Mouse (Mus musculus) yolk sac, embryonic 10.5 days (tissue): Measurements from ENCODE around the gene Cdhr1.

Experiments
- DNase-seq: peaks from one replicate; pipeline ENCODE4 v3.0.0-alpha.2; 2017; ENCODE audit warnings: low spot score

Cdhr1 gene

GRCm38 (mm10) chr14:37068516-37068915 is 29.6 kb downstream of the Cdhr1 start:
- DNase-seq = peak; percentile 40

DNA sequence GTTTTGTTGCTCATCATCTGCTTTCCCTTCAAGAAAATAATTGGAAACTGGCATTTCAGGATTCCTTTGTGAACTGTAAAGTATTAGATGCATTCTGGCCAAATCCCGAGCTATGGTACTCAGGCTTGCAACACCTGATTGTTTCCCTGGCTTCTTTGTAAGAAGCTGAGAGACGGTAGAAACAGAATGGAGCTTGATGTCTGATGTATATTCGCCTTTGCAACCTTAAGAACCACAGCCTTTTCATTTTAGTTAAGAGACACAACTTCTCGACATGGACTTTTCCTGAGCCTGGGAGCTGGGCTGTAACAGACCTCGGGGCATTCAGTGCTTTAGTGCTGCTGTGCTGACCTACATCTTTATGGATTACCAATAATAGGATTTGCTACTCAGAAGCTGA is 30.5 kb downstream of the Cdhr1 start, which contains the start of gene Lrit2:
Gene Lrit2, plus strand, starts transcription at position 301 of the 400 bp plus-strand sequence.
- DNase-seq = no peak

DNA sequence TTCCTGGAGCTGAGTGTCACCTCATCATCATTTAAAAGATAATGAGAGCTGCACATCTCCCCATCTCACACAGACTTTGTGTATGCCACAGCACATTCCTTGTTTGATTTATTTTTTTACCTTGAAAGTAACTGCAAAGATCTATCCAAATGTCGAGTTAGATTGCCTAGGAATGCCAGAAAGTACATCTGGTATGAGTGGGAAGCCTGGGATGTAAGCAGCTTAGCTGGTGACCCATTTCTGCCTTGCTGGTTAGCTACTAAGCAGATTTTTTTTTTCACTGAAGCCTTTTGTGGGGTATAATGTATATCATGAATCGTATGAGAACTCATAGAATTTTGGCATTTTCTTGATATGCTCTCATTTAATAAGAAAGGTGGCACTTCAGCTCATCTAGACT is 31.5 kb downstream of the Cdhr1 start:
- DNase-seq = no peak

- DNase-seq = no peak
These were observed 33.3 kb downstream of the Cdhr1 start for GRCm38 (mm10) chr14:37064849-37065248.

- no peak for DNase-seq
These were observed 49.2 kb downstream of the Cdhr1 start, which contains the start of gene Rgr for GRCm38 (mm10) chr14:37048914-37049410. TSS of gene Rgr (minus strand) at chr14:37048964.

DNA sequence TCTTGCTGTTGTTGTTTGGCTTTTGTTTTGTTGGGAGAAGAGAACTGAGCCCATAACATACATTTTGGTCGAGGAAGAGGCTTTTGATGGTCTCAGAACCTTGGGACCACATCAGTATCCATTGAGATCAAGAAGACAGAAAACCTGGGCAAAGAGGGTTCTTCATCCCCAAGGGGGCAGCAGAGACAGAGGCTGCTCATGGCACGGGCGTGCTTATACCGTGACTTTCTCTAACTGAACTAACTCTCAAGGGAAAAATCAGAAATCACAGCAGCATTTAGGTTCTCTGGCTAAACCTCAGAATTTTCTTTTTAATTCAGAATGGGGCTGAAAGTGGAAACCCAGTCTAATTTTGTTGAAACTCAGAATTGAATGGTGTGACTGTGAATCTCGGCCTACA is 63.7 kb downstream of the Cdhr1 start:
- no peak for DNase-seq

DNA sequence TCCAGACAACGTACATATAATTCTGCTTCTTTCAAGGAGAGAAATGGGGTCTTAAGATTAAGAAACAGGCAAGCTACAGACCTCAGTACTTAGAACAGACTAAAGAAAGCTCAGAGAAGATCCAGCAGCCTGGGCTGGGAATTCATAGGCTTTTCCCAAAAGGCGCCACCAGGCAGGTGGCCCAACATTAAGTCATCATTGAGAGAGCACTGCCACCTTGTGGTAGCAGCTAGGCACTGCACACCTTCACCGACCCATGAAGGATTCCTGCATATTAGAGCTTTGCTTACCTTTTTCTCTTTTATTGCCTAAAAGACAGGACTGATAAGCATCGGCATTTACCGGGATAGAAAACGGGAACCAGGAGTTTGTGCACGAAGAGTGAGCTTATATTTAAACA is 64.9 kb downstream of the Cdhr1 start:
- DNase-seq = peak; percentile 33

DNA sequence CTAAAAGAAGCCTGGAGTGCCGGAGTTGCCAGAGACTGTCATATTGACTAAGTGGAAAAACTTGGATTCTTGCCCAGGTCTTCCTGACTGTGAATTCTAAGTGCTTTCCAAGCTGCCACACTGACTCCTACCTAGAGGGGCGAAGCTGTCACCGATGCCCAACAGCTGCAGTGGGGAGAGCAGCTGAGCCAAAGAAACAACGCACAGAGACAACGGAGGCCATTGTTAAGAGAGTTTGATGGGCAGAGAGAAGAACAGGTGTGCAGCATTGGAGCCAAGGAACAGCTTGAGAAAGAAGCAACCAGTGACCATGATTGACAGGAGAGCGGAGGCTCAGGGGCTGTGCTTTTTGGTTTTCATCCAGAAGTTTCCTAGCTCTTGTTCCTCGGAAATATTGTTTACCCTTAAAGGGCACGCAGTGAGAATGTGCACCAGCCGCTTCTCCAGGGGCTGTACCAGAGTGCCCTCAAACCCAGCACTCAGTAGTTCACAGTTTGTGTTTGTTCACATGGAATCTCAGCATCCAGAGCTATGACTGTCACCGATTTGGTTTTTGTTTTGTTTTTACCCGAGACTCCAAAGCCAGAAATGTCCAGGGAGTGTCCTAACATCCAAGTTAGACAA is 65.6 kb downstream of the Cdhr1 start:
- DNase-seq = no peak

- no peak for DNase-seq
These were observed 69.6 kb downstream of the Cdhr1 start for GRCm38 (mm10) chr14:37028555-37028954.

DNA sequence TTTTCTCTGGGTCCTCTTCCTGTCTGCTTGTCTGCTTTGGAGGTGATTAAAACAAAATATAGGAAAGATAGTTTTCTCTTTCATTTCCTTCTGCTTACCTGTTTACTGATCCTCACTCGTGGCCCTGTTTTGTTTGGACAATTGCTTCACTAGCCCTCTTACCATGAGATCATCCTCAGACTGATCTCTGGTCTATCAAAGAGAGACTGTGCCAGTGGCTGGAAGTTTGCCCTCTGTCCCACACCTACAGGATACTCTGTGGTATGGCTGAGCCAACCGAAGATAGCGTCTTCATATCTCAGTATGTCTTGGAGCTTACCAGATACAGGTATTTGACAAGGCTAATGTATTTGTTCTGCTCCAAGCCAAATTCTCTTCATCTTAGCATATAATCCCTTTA is 70.2 kb downstream of the Cdhr1 start:
- no peak for DNase-seq
